Mouse (Mus musculus) effector memory CD4-positive, alpha-beta T cell, adult 5 months (primary cell): Measurements from ENCODE around the gene Tmem176b. TPM values are rescaled to one million over a fixed set of nuclear protein-coding genes. Genes with fewer than 3 reads are reported as not detected.

Source experiments
- polyA plus RNA-seq: library from polyadenylated mRNA; unstranded; fragments of 100-300 nt; shearing (Covaris generic); gene quantifications from one replicate; pipeline ENCODE4 v1.2.1, GENCODE M21; 2017

The Tmem176b gene
- polyA plus RNA-seq, result 9.9 TPM

GRCm38 (mm10) chr6:48840973-48841625 is at the start of gene Tmem176b:
Gene Tmem176b (minus strand): TSS chr6:48841496.

GRCm38 (mm10) chr6:48872596-48872995 is 31.3 kb upstream of the Tmem176b start, which contains the start of gene Aoc1:
Gene Aoc1 (plus strand): TSS chr6:48872896.

GRCm38 (mm10) chr6:48840371-48840969 is 826 bp downstream of the Tmem176b start, which contains the start of gene Tmem176a:
Gene Tmem176a (plus strand): TSS chr6:48840919.

Other genes with a start within 250 kb of the Tmem176b start
- gene Repin1, start 247.6 kb downstream of the Tmem176b start, polyA plus RNA-seq, result 7.2 TPM
- gene Gm44965, start 247.6 kb downstream of the Tmem176b start, polyA plus RNA-seq, result not detected
- gene Zfp775, start 239.4 kb downstream of the Tmem176b start, polyA plus RNA-seq, result 7.6 TPM
- gene AI854703, start 214.7 kb downstream of the Tmem176b start, polyA plus RNA-seq, result 2.6 TPM
- gene Gimap8, start 194.3 kb downstream of the Tmem176b start, polyA plus RNA-seq, result 173 TPM
- 226 TPM for gene Gimap9, start 165.4 kb downstream of the Tmem176b start, polyA plus RNA-seq
- 1,360 TPM for gene Gimap4, start 156.9 kb downstream of the Tmem176b start, polyA plus RNA-seq
- 1,977 TPM for gene Gimap6, start 133.3 kb downstream of the Tmem176b start, polyA plus RNA-seq
- 22.4 TPM for gene Gm28053, start 122.9 kb downstream of the Tmem176b start, polyA plus RNA-seq
- 257 TPM for gene Gimap7, start 122.9 kb downstream of the Tmem176b start, polyA plus RNA-seq
- 398 TPM for gene Gimap1, start 102.4 kb downstream of the Tmem176b start, polyA plus RNA-seq
- gene Gimap5, start 95.3 kb downstream of the Tmem176b start, polyA plus RNA-seq, result 153 TPM
- gene Gimap3, start 70.6 kb downstream of the Tmem176b start, polyA plus RNA-seq, result 1,843 TPM
- 4.3 TPM for gene Tmem176a, start 577 bp downstream of the Tmem176b start, polyA plus RNA-seq
- gene Aoc1, start 31.4 kb upstream of the Tmem176b start, polyA plus RNA-seq, result not detected
- gene 1600015I10Rik, start 88.4 kb upstream of the Tmem176b start, polyA plus RNA-seq, result not detected
- not detected for gene Doxl2, start 133.5 kb upstream of the Tmem176b start, polyA plus RNA-seq
- gene Svs1, start 145.4 kb upstream of the Tmem176b start, polyA plus RNA-seq, result not detected
- 2.8 TPM for gene Gpnmb, start 195.1 kb upstream of the Tmem176b start, polyA plus RNA-seq
- 51.8 TPM for gene Malsu1, start 232.3 kb upstream of the Tmem176b start, polyA plus RNA-seq